Mouse (Mus musculus): Measurements from ENCODE around the gene Wwp2.
A peak's percentile ranks its signal among the peaks of the same experiment; 100 is the strongest.

Gene Wwp2

DNA sequence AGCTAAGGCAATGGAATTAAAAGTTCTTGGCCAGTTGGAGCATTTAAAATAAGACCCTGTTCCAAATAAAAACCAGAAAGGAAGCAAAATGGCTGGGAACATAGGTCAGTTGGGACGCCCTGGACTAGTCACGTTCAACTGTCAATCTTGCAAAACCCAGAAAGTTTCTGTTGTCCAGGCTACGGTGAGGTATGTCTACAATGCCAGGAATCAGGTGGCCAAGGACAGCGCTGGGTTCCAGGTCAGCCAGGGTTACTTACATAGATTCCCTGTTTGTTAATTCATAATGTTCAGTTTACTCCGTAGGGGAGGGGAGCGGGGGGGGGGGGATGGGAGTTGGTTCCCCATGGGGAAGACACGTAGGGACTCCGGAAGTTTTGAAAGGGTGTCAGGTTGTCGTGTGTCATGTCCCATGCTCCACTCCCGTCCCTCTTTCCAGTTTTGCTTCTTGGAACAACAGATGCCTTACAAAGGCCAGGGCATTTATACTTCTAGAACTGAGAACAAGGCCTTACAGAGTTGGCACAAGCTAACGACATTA lies 674 bp upstream of the Wwp2 start:
- no peak for DNase-seq (ENCODE audit: low spot score)

DNA sequence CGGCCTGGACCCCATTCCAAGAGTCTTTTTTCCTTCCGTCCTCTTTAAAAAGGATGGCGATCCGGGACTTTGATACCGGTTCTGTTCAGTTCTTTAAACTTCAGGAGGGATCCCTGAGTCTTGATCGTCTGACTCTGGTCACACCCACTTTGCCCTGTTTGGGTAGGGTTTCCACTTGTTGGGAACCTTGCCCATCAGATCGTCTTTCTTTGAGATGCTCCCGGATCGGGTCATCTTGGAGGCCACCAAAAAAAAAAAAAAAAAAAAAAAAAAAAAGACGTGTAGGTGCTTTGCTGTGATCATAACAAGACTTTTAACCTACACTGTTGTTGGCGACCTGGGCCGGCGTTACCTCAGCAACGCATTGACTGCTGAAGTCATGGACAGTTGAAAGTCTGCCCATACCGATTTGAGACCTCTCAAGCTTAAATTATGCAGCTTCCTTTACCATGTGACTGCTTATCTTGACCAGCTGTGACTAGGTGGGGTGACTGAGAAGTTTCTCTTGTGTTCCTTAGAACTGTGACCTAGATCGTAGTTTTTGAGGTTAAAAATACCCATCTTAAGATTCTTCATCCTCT lies 766 bp downstream of the Wwp2 start:
- DNase-seq (ENCODE audit: low spot score), result peak; percentile 75

DNA sequence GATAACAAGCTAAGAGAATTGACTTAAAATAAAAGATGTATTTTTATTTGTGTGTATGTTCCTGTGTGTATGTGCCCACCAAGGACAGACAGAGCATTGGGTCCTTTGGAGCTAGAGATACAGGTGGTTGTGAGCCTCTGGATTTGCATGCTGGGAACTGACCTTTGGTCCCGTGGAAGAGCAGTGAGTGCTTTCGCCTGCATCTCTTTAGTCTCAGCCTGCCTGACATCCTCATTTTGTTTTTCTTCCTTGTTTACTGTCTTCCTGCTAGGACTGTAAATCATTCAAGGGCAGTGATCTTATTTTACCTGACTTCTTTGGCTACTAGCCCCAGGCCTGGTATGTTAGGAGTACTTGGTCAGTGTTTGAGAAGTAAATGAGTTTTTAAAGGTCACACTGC lies 1.5 kb downstream of the Wwp2 start:
- no peak for DNase-seq (ENCODE audit: low spot score)

DNA sequence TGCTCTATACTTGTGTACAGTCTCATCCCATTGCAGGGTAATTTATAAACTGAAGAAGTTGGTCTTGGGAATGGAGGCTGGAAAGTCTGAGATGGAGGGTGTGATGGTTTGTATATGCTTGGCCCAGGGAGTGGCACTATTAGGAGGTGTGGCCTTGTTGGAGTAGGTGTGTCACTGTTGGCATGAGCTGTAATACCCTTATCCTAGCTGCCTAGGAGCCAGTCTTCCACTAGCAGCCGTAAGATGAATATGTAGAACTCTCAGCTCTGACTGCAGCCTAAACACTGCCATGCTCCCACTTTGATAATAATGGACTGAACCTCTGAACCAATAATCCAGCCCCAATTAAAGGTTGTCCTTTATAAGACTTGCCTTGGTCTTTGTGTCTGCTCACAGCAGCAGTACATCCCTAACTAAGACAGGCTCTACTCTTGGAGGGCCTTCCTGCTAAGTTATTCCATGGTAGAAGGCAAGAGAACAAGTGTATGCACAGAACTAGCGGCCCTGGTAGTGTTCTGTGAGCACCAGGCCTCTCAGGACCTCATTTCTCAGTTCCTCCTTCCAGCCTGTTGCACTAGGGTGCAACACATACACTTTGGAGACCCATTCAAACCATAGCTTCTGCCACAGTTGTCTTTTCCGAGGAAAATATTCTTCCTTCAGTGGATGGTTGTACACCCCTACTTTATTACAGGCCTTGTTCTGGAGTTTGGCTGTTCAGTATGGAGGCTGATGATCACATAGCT lies 3.9 kb downstream of the Wwp2 start:
- DNase-seq (ENCODE audit: low spot score), result no peak

DNA sequence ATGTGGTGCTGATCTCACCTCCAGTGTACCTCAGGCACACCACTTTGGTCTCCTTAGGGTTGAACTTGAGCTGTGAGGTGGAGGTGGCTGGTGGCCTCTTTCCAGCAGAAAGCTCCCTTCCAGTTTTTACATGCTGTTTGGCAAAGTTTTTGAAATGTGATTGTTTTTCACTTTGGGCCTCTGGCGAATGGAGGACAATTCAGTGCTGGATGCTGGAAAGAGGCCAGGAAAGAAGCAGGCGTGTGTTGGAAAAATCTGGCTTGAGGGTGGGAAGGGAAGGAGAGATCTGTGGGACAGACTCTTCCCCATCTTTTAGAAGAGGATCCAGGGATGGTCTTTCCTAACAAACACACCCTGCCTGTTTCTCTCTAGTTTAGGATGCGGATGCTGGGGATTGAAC lies 8.5 kb downstream of the Wwp2 start:
- DNase-seq (ENCODE audit: low spot score), result no peak

DNA sequence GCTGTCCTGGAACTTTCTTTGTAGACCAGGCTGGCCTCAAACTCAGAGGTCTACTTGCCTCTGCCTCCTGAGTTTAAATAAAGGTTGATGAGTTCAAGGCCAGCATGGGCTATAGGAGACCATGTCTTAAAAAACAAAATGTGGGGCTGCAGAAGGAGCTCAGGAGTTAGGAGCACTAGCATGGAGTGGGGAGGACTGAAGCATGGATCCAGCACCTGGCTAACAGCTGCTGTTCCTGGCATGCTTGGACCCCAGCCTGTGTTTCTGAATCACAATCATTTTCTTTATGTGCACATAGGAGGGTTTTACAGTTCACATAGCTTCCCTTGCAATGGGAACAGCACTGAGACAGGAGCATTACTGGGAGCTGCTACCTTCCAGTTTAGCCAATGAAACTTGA lies 11.5 kb downstream of the Wwp2 start:
- DNase-seq (ENCODE audit: low spot score), result no peak

DNA sequence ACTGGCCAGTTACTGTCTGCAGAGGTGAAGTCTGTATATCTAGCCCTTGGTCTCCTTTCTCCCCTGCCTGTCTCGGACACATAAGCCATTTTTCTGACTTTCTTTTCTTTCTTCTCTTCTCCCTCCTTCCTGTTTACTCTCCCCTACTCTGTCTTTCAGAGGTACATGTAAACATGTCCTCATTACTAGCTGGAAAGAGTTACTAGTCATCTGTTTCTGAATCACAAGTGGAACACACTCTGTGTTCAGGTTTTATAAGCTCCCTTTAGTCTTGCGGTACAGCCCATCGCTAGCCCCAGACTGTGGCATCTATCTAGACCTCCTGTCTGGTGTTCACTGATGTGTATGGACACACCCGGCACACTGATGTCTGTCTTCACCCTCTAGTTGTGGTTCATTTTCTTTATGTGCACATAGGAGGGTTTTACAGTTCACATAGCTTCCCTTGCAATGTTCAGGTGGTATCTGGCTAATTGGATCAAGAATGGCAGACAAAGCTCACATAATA lies 12.3 kb downstream of the Wwp2 start:
- no peak for DNase-seq (ENCODE audit: low spot score)

DNA sequence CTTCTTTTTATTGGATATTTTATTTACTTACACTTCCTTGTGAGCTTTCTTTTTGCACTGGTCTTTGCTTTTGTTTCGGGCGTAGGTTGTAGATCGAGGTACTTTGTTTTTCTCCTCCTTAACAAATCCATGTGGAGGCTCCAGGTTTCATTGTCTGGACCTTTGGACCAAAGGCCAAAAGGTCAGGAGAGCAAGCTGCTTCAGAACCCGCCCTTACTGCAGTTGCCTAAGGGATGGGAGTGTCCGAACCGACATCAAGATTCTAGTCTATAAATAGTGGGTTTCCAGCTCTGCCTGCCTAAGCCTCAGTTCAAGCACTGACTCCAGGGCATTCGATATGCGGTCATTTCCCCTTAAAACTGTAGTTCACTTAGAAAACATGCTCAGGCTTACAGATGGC lies 13.0 kb downstream of the Wwp2 start:
- DNase-seq (ENCODE audit: low spot score), result no peak

DNA sequence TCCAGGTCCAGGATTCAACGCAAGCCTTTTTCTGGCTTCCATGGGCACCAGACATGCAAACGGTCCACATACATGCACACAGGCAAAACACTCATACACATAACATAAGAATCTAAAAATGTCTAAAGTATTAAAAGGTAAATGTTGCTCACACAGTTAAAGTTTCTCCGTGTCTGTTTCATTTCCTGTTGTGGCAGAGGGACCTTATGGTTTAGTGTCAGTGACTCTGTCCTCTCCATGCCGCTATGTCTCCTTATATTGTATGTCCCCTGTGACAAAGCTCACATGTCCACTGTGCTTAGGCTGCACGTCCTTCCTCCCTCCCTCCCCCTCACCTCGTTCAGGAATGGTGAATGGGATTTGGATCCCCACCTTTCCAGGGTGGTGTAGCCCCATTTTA lies 13.5 kb downstream of the Wwp2 start:
- no peak for DNase-seq (ENCODE audit: low spot score)

DNA sequence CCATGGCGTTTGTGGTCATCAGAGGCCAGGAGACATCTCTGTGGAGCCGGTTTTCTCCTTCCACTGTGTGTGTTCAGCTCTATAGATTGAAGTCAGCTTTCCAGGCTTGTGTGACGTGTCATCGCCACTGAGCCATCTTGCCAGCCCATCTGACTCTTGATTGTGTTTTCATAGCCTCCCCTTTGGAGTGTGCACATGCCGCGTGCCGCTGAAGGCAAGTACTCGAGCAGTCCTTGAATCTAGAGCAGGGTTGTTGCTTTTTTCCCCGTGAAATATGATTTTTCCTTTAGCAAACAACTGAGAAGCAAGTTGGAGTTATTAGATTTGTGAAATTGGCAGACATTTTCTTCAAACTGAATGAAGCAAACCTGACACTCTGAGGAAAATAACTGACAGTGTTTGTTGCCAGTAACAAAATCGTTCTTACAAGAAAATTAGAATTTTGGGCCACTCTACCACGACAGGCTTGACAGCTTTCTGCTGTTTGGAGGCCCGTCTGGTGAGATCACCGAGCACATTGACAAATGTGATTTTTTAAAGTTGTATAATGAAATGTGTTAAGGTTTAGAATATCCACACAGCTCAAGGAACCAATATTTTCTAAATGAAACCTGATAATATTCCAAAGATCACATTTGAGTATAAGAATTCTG lies 15.4 kb downstream of the Wwp2 start:
- no peak for DNase-seq (ENCODE audit: low spot score)

DNA sequence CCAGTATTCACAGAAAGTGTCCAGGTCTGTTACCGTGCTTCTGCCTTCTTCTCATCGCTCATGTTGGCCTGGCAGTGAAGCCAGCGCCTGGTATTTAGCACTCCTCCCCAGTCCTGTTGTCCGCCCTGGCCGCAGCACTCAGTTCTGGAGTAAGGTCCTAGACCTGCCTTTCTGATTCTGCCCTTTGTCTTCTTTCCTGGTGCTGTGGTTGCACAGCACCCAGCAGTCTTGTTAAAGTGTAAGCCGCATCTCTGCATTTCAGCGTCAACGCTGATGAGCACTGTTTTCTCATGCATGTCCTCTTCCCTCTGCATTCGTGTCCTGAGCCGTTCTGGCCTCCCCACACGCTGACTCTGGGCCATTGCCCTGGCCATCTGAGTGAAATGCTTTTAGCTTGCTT lies 17.2 kb downstream of the Wwp2 start:
- no peak for DNase-seq (ENCODE audit: low spot score)

DNA sequence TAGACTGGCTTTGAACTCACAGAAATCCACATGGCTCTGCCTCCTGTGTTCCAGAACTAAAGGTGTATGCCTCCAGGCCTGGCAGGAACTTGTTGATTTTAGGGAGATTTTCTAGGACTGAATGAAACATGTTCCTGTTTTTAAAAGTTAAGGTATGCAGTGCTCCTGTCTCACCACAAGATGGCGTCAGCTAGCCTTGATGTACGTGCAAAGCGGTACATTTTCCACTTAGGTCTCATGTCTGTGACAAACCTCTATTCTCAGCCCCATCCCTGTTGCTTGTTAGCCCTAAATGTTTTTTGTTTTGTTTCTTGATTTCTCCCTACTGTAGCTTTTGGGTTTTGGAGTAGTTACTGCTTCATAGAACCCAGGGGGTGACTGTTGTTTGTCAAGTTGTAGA lies 19.1 kb downstream of the Wwp2 start:
- peak; percentile 65 for DNase-seq (ENCODE audit: low spot score)

DNA sequence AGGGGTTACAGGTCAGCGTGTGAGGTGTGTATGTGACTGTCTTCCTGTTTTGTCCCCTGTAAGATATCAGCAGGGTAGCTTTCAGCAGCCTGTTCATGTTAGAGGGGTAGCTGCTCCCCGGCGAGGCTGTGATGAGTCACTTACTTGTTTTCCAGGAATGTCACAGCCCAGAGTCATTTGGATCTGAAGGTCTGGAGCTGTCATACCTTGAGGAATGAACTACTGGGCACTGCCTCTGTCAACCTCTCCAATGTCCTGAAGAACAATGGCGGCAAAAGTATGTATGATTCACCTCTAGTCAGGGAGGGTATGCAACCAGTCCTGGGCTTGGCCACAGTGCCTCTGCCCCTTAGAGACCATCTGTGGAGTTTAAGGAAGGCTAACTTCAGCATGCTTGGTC lies 21.6 kb downstream of the Wwp2 start:
- DNase-seq (ENCODE audit: low spot score), result no peak

DNA sequence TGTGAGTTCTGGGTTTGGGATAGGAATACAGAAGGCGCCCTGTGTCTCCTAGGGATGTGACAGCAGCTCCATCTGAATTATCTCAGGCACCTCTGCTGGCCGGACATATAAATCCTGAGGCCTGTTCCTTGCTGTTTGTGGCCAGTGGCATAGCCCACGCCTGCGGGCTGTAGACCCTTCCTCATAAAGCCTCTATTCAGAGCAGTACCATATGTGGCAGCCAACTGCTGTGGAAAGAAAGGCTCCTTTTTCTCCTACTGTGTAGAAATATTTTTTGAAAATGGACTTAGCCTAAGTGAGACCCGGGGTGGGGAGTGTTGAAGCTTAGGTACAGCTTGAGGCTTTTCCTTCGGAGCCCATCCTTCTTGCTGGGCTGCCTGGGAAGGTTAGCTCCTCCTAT lies 22.1 kb downstream of the Wwp2 start:
- no peak for DNase-seq (ENCODE audit: low spot score)

DNA sequence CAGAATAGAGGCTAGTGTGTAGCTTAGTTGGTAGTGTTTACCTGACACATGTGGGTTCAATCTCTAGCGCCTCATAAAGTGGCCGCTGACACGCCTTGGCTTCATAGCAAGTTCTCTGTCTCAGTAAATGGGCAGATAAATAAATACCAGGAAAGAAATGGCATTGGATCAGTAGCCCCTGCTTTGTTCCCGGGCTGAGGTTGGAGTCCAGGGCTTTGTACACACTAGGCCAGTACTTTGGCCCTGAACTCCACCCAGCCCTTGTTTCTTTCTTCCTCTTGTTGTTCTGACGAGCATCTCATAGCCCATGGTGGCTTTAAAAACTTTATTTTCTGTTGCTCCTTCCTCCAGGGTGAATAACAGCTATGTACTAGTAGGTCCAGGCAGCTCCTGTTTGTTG lies 26.3 kb downstream of the Wwp2 start:
- DNase-seq (ENCODE audit: low spot score), result no peak

DNA sequence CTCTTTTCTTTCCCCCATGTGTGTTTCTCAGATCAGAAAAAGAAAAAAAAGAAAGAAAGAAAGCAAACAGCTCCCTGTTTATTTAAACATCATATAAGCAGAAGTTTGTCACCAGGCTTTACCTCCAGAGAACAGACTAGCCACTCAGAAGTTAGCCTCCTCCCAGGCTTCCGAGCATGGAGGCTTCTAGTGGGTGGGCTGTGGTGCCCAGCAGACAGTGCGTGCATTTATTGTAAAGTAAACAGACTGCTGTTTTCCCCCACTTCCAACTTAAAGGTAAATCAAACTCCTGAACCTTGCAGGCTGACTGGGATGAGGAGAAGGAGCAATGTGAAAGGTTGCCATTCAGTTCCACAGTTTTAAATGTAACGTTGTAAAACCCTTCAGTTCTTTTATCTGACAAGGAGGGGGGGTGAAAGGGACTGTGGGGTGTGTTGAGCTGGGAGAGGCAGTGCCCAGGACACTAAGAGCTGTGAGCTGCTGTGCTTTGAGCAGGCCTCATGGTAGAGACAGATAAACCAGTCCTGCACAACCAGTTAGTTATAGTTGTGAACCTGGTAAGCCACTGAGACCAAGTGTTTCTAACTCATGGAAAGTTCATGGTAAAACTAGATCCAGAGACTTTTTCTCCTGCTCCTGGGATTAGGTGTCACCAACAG lies 29.3 kb downstream of the Wwp2 start:
- no peak for DNase-seq (ENCODE audit: low spot score)

DNA sequence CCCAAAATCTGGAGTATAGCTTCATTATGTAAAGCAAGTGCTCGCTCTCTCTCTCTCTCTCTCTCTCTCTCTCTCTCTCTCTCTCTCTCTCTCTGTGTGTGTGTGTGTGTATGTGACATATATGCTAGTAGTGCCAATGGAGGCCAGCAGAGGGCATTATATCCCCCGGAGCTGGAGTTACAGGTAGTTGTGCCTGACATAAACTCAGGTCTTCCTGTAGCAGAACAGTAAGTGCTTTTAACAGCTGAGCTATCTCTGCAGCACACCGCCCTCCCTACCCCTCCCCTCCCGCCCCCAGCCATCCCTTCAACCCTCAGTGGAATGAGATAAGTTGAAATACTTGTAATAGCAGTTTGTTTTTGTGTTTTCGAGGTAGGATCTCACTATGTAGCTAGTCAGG lies 30.5 kb downstream of the Wwp2 start:
- DNase-seq (ENCODE audit: low spot score), result no peak

DNA sequence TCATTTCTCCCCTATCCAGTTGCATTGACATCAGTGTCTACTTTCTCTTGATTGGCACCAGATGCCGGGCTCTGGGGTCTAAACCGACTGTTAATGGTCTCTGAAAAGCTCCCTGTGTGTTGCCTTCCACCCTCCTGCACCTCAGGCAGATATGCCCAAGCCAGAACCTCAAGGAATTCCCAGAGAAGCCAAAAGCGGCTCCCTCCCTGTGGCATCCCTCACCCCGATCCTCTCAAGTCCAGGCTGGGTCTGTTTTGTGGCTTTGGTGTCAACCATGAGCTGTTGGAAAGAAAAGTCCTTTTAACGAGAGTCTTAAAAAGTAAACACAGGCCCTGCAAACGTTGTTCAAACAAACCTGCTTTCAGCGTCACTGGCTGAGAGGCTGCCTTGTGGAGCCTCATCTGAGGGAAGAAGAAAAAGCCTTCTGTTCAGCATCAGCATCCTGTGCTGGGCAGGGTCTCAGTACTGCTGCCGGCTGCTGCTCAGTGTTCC lies 32.7 kb downstream of the Wwp2 start:
- DNase-seq (ENCODE audit: low spot score), result no peak

DNA sequence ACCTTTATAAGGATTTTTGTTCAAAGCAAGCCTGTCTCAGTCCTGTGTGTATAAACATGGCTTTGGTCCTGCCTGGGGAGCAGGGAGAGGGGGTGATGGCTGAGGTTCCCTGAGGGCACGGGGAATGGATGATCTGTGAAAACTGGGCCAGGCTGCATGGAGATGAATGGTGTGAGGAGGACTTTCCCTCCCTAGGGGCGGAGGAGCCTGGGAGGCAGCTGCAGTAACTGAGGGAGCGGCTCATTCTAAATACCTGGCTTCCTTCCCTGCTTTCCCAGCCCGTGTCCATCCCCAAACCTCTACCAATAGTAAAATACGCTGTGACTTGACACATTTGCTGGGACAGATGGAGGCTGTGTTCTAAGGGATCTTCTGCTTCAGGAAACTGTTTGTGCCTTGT lies 34.1 kb downstream of the Wwp2 start:
- DNase-seq (ENCODE audit: low spot score), result no peak

DNA sequence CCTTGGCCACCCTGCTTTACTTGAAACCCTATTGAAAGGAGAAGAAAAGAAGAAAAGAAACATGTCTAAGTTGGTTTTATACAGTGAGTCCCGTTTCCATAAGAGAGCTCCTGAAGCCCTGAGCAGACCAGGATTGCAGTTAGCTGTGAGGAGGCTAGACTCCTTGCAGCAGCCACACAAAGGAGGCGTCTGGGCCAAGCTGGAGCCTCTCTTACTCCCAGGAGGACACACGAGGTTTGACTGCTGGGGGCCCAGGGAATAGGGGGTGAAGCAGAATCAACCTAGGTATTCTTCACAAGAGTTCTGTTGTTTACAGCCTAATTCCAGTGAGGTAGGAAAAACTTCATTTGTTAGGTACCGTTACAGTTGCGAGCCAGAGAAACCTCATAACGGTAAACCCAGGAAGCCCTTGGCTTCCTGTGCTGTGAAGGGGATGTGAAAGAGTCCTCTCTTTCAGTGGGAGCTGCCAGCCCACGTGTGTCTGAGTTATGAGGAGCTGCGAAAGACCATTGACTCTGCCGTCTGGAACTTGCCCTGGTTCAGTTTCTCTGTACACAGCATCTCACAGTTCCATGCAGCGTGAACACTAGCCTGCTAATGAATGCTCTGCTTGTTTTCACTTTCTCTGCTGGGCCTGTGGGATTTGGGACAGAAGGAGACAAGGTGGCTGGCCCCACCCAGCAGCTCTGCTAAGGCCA lies 36.4 kb downstream of the Wwp2 start:
- DNase-seq (ENCODE audit: low spot score), result peak; percentile 23

DNA sequence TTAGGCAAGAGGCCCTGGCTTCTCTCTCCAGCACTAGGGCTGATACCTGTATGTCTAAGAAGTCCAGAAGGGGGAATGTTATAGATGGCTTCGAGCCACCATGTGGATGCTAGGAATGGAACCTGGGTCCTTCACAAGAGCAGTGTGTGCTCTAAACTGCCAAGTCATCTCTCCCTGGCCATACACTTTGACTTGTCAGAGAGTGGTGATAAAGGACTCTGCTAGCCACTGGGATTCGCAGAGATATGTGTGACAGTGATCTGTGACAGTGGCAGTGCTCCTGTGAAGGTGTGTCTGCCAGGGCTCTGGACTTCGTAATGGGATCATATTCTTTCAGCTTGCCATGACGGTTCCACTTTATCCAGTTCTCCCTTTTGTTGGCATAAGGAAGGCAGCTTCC lies 37.2 kb downstream of the Wwp2 start:
- no peak for DNase-seq (ENCODE audit: low spot score)

DNA sequence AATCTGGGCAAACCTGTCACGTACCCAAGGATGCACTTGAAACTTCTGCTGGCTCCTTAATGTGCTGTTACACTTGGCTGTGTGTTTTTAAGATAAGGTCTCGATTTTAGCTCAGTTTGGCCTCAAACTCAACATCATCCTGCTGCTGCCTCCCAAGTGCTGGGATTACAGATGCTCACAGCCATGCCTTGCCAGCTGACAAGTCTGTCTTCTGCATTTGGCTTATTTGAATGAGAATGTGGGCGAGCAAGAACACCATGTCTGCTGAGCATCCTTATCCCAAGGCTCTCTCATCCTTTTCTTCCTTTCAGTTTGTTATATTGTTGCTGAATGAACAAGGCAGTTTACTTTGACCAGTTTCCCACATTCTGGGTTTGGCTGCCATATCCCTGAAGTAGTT lies 39.4 kb downstream of the Wwp2 start:
- no peak for DNase-seq (ENCODE audit: low spot score)
